Mouse (Mus musculus): ENCODE results near the gene Gm20877.
"Not testable (repeated sequence)": the region's sequence is repeated elsewhere in the genome, so short reads cannot be mapped to it uniquely, and the experiment has no call there.

Gm20877 gene

DNA sequence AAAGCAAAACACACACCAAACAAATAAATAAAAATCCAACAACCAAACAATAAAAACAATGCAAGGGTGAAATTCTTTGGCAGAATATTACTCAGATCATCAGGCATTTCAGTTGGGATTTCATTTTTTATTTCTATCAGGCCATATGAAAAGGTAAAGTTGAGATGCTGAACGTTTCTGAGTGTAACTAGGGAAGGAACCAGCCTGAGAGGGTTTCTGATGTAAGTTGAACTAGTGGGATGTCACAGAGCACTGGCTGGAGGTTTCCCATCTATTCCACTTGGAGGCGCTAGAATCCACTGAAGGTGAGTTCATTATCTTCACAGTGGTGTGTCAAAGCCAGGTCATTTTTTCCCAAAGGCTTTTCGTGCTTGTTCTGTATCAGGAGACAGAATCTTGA is at the start of gene Gm20877:
TSS of gene Gm20877 (plus strand) at position 301 of the 400 bp plus-strand sequence.
- DNase-seq (ENCODE audit: low spot score), result not testable (repeated sequence)

Measured in embryo, embryonic 10.5 days (tissue).